Mouse (Mus musculus) midbrain, postnatal 0 days (tissue): ENCODE results near the gene Cmbl. TPM values are rescaled to one million over a fixed set of nuclear protein-coding genes. Genes with fewer than 3 reads are reported as not detected.
A peak's percentile ranks its signal among the peaks of the same experiment; 100 is the strongest.

Experiments
- ATAC-seq: fragments of 200-750 bp; cut with Nextera tagmentation; 2 replicates; pipeline ENCODE4 v1.8.0; 2017; ENCODE audit warnings: moderate number of reproducible peaks, mild to moderate bottlenecking, moderate TSS enrichment, moderate library complexity; ENCODE audit not compliant: low FRiP score
- DNase-seq: peaks from one replicate; pipeline ENCODE4 v3.0.0-alpha.2; 2015; ENCODE audit warnings: low spot score
- H3K27ac ChIP-seq: fragments of 300-500 bp; sonication (generic); 2 replicates; pipeline ENCODE4 v1.5.1; 2014; ENCODE audit warnings: low read depth, mild to moderate bottlenecking, low read length, mixed read lengths
- H3K27me3 ChIP-seq: fragments of 300-500 bp; sonication (generic); 2 replicates; pipeline ENCODE4 v1.6.1; 2014; ENCODE audit warnings: low read length, control low read depth, mixed read lengths; ENCODE audit not compliant: insufficient read depth
- H3K36me3 ChIP-seq: fragments of 300-500 bp; sonication (generic); 2 replicates; pipeline ENCODE4 v1.6.1; 2014; ENCODE audit warnings: low read length, control low read depth, mixed read lengths; ENCODE audit not compliant: insufficient read depth
- H3K4me1 ChIP-seq: fragments of 300-500 bp; sonication (generic); 2 replicates; pipeline ENCODE4 v1.6.1; 2014; ENCODE audit warnings: mild to moderate bottlenecking, control low read depth, antibody characterized with exemption, low read length, mixed read lengths; ENCODE audit not compliant: insufficient read depth
- H3K4me2 ChIP-seq: fragments of 300-500 bp; sonication (generic); 2 replicates; pipeline ENCODE4 v1.6.1; 2014; ENCODE audit warnings: low read depth, mild to moderate bottlenecking, low read length, mixed read lengths; ENCODE audit not compliant: poor library complexity, severe bottlenecking
- H3K4me3 ChIP-seq: fragments of 300-500 bp; sonication (generic); 2 replicates; pipeline ENCODE4 v1.5.1; 2014; ENCODE audit warnings: low read depth, mild to moderate bottlenecking, low read length, moderate library complexity
- H3K9ac ChIP-seq: fragments of 300-500 bp; sonication (generic); replicated peaks from 2 replicates; pipeline ENCODE4 v1.6.1; 2014; ENCODE audit warnings: mild to moderate bottlenecking, low read length, moderate library complexity, mixed read lengths; ENCODE audit not compliant: poor library complexity, severe bottlenecking
- H3K9me3 ChIP-seq: fragments of 300-500 bp; sonication (generic); 2 replicates; pipeline ENCODE4 v1.6.1; 2016; ENCODE audit warnings: low read length, control low read depth
- CTCF ChIP-seq: IDR thresholded peaks from 2 replicates; pipeline ENCODE4 v1.5.1; 2016; ENCODE audit warnings: antibody characterized with exemption, mild to moderate bottlenecking
- WGBS: fragments of 180-500 bp; shearing (Covaris S2); extraction: QIAGEN DNeasy Blood & Tissue Kit; methylation state at CpG from one replicate; pipeline ENCODE4 v1.1.7; 2014; 5-methylcytosine and 5-hydroxymethylcytosine counted together
- polyA plus RNA-seq: library from polyadenylated mRNA; unstranded; fragments of >200 nt; fragmentation: Nextera tagmentation; extraction: Ambion mirVana; gene quantifications from 2 replicates; pipeline ENCODE4 v1.2.1, GENCODE M21; 2015
- total RNA-seq: library from RNA; depleted of rRNA; stranded (reverse); fragments of >200 nt; gene quantifications from 2 replicates; pipeline ENCODE4 v1.2.3, GENCODE M21; 2014; rRNA removed

Gene Cmbl
- total and polyA plus RNA-seq, 2 experiments from 2014 or later = 25.9 to 34.3 TPM

- no peak overlapping the region for H3K4me2 ChIP-seq
- no peak overlapping the region for H3K27ac ChIP-seq
- H3K9ac ChIP-seq = no peak overlapping the region
- WGBS = 70% methylated on average over 12 of the region's 12 CpGs
- H3K4me1 ChIP-seq = no peaks in the 10 kb centered on the region
- DNase-seq (peak; percentile 21), ATAC-seq (no peak)
- no peaks in the 10 kb centered on the region for H3K27me3 ChIP-seq
- H3K9me3 ChIP-seq = no peaks in the 10 kb centered on the region
- H3K4me3 ChIP-seq = no peak overlapping the region
- no peak for TF ChIP-seq CTCF
- H3K36me3 ChIP-seq = no peaks in the 10 kb centered on the region
Observed at GRCm38 (mm10) chr15:31631396-31631858, 66.2 kb downstream of the Cmbl start.

- H3K9ac ChIP-seq = no peak overlapping the region
- WGBS = 92% methylated on average over 4 of the region's 4 CpGs
- H3K9me3 ChIP-seq = no peaks in the 10 kb centered on the region
- H3K4me1 ChIP-seq = no peaks in the 10 kb centered on the region
- no peak for DNase-seq
- H3K36me3 ChIP-seq = no peaks in the 10 kb centered on the region
- H3K4me2 ChIP-seq = no peak overlapping the region
- no peak overlapping the region for H3K4me3 ChIP-seq
- no peaks in the 10 kb centered on the region for H3K27me3 ChIP-seq
- no peak for TF ChIP-seq CTCF
- no peak for ATAC-seq
- no peak overlapping the region for H3K27ac ChIP-seq
Observed at GRCm38 (mm10) chr15:31632478-31632877, 67.3 kb downstream of the Cmbl start.

GRCm38 (mm10) chr15:31634582-31634981, 69.4 kb downstream of the Cmbl start:
- DNase-seq = peak; percentile 68
- H3K4me1 ChIP-seq = no peaks in the 10 kb centered on the region
- H3K27ac ChIP-seq = no peak overlapping the region
- no peaks in the 10 kb centered on the region for H3K36me3 ChIP-seq
- H3K9ac ChIP-seq = no peak overlapping the region
- no peak for TF ChIP-seq CTCF
- no peaks in the 10 kb centered on the region for H3K9me3 ChIP-seq
- H3K4me3 ChIP-seq = no peak overlapping the region
- ATAC-seq = no peak
- WGBS = 87% methylated on average over 6 of the region's 6 CpGs
- H3K4me2 ChIP-seq = no peak overlapping the region
- no peaks in the 10 kb centered on the region for H3K27me3 ChIP-seq

- WGBS = 82% methylated on average over 9 of the region's 9 CpGs
- Histone ChIP-seq H3K9ac (no peak overlapping the region), H3K9me3 (no peaks in the 10 kb centered on the region), H3K4me2 (no peak overlapping the region), H3K4me3 (no peak overlapping the region), H3K36me3 (no peaks in the 10 kb centered on the region), H3K4me1 (no peaks in the 10 kb centered on the region), H3K27ac (no peak overlapping the region), H3K27me3 (no peaks in the 10 kb centered on the region)
- no peak for TF ChIP-seq CTCF
- ATAC-seq = no peak
- DNase-seq = no peak
Observed at GRCm38 (mm10) chr15:31636091-31636595, 71.0 kb downstream of the Cmbl start.

Other genes starting within 250 kb of the Cmbl start
- gene Ankrd33b, start 197.7 kb upstream of the Cmbl start, total RNA-seq = 0.99 and 1.6 TPM in 2 replicates
- gene Ankrd33b, start 197.7 kb upstream of the Cmbl start, polyA plus RNA-seq = 0.80 and 1.1 TPM in 2 replicates
- gene Ropn1l, start 111.7 kb upstream of the Cmbl start, total RNA-seq = 0.71 and 1.3 TPM in 2 replicates
- gene Ropn1l, start 111.7 kb upstream of the Cmbl start, polyA plus RNA-seq = 2.2 and 2.4 TPM in 2 replicates
- 198 and 249 TPM in 2 replicates for gene March6, start 34.3 kb upstream of the Cmbl start, total RNA-seq
- gene March6, start 34.3 kb upstream of the Cmbl start, polyA plus RNA-seq = 66.4 and 72.1 TPM in 2 replicates
- 336 and 346 TPM in 2 replicates for gene Cct5, start 36.4 kb downstream of the Cmbl start, total RNA-seq
- 435 and 440 TPM in 2 replicates for gene Cct5, start 36.4 kb downstream of the Cmbl start, polyA plus RNA-seq
- gene Fam173b, start 36.5 kb downstream of the Cmbl start, total RNA-seq = 10.5 and 10.6 TPM in 2 replicates
- 6.7 and 8.0 TPM in 2 replicates for gene Fam173b, start 36.5 kb downstream of the Cmbl start, polyA plus RNA-seq